Mouse (Mus musculus) small intestine, adult 2 months (tissue): ENCODE measurements at regions not wholly inside any gene's neighbourhood (a gene's known extent, or its start where the extent isn't known, plus 50 kb on each side); places are given as distances from the start of the nearest gene placed in this dataset.

Experiments used
- H3K27ac ChIP-seq: fragments of 200-500 bp; 2 replicates; pipeline ENCODE4 v1.5.1; 2012; ENCODE audit warnings: low read depth, low read length, control low read depth, inconsistent platforms; ENCODE audit not compliant: insufficient read depth
- H3K27me3 ChIP-seq: fragments of 200-500 bp; 2 replicates; pipeline ENCODE4 v1.6.1; 2012; ENCODE audit warnings: mild to moderate bottlenecking, moderate library complexity, low read length, inconsistent platforms; ENCODE audit not compliant: control insufficient read depth, insufficient read depth
- H3K36me3 ChIP-seq: fragments of 200-500 bp; 2 replicates; pipeline ENCODE4 v1.6.1; 2012; ENCODE audit warnings: mild to moderate bottlenecking, low read length, control low read depth, inconsistent platforms; ENCODE audit not compliant: control insufficient read depth, insufficient read depth
- H3K4me1 ChIP-seq: fragments of 200-500 bp; 2 replicates; pipeline ENCODE4 v1.6.1; 2012; ENCODE audit warnings: low read length, inconsistent platforms, mixed read lengths; ENCODE audit not compliant: control insufficient read depth, insufficient read depth, insufficient read length
- H3K4me3 ChIP-seq: fragments of 200-500 bp; 2 replicates; pipeline ENCODE4 v1.5.1; 2012; ENCODE audit warnings: low read depth, mild to moderate bottlenecking, control low read depth, inconsistent platforms, low read length, moderate library complexity
- CTCF ChIP-seq: fragments of 200-500 bp; IDR thresholded peaks from 2 replicates; pipeline ENCODE4 v1.5.1; 2012; ENCODE audit warnings: low read depth, mild to moderate bottlenecking, control low read depth, inconsistent platforms, low read length, moderate library complexity, mixed read lengths; ENCODE audit not compliant: insufficient replicate concordance, insufficient read length; ENCODE audit errors: extremely low read depth
- POLR2A ChIP-seq: fragments of 200-500 bp; IDR thresholded peaks from 2 replicates; pipeline ENCODE4 v1.6.1; 2012; ENCODE audit warnings: low read depth, mild to moderate bottlenecking, control low read depth, inconsistent platforms, low read length, moderate library complexity
- WGBS: fragments of 180-500 bp; shearing (Covaris S2); methylation state at CpG from one replicate; pipeline ENCODE4 v1.1.7; 2018; 5-methylcytosine and 5-hydroxymethylcytosine counted together

- WGBS, result 71% methylated on average over 2 of the region's 2 CpGs
- H3K27ac ChIP-seq, result no peak overlapping the region
- no peaks in the 10 kb centered on the region for H3K27me3 ChIP-seq
- TF ChIP-seq CTCF, result no peak
- TF ChIP-seq POLR2A, result no peak
- no peak overlapping the region for H3K4me3 ChIP-seq
- no peaks in the 10 kb centered on the region for H3K4me1 ChIP-seq
- no peaks in the 10 kb centered on the region for H3K36me3 ChIP-seq
Measured at GRCm38 (mm10) chr2:159646595-159646994, 687.4 kb downstream of the Gm826 start.

- 77% methylated on average over 3 of the region's 3 CpGs for WGBS
- TF ChIP-seq POLR2A (no peak), CTCF (no peak)
Measured at GRCm38 (mm10) chr2:159652243-159652642, 681.7 kb downstream of the Gm826 start.

GRCm38 (mm10) chr2:159676845-159677244, 657.1 kb downstream of the Gm826 start:
- Histone ChIP-seq H3K4me1 (no peaks in the 10 kb centered on the region), H3K27me3 (no peaks in the 10 kb centered on the region), H3K27ac (no peak overlapping the region), H3K4me3 (no peak overlapping the region), H3K36me3 (no peaks in the 10 kb centered on the region)
- TF ChIP-seq POLR2A (no peak), CTCF (no peak)
- 35% methylated on average over 3 of the region's 3 CpGs for WGBS

More at GRCm38 (mm10) chr2:159652243-159652642, 681.7 kb downstream of the Gm826 start:
- Histone ChIP-seq H3K36me3 (no peaks in the 10 kb centered on the region), H3K27ac (no peak overlapping the region), H3K27me3 (no peaks in the 10 kb centered on the region), H3K4me3 (no peak overlapping the region), H3K4me1 (no peaks in the 10 kb centered on the region)

- Histone ChIP-seq H3K4me1 (no peaks in the 10 kb centered on the region), H3K27me3 (no peaks in the 10 kb centered on the region), H3K4me3 (no peak overlapping the region), H3K36me3 (no peaks in the 10 kb centered on the region), H3K27ac (no peak overlapping the region)
- no peak for TF ChIP-seq POLR2A
- no peak for TF ChIP-seq CTCF
- WGBS, result 81% methylated on average over 1 of the region's 1 CpGs
Measured at GRCm38 (mm10) chr2:159680641-159681040, 653.3 kb downstream of the Gm826 start.

GRCm38 (mm10) chr2:159703100-159703499, 630.9 kb downstream of the Gm826 start:
- TF ChIP-seq POLR2A (no peak), CTCF (no peak)
- H3K36me3 ChIP-seq, result no peaks in the 10 kb centered on the region
- H3K4me1 ChIP-seq, result no peaks in the 10 kb centered on the region
- no peak overlapping the region for H3K4me3 ChIP-seq
- WGBS, result 65% methylated on average over 3 of the region's 3 CpGs
- H3K27ac ChIP-seq, result no peak overlapping the region
- no peaks in the 10 kb centered on the region for H3K27me3 ChIP-seq

- Histone ChIP-seq H3K4me1 (no peaks in the 10 kb centered on the region), H3K36me3 (no peaks in the 10 kb centered on the region), H3K4me3 (no peak overlapping the region), H3K27me3 (no peaks in the 10 kb centered on the region), H3K27ac (no peak overlapping the region)
- TF ChIP-seq POLR2A (no peak), CTCF (no peak)
- 82% methylated on average over 2 of the region's 2 CpGs for WGBS
Measured at GRCm38 (mm10) chr2:159708141-159708540, 625.8 kb downstream of the Gm826 start.

- 55% methylated on average over 3 of the region's 3 CpGs for WGBS
- Histone ChIP-seq H3K36me3 (no peaks in the 10 kb centered on the region), H3K4me1 (no peaks in the 10 kb centered on the region), H3K4me3 (no peak overlapping the region), H3K27me3 (no peaks in the 10 kb centered on the region), H3K27ac (no peak overlapping the region)
- no peak for TF ChIP-seq CTCF
- no peak for TF ChIP-seq POLR2A
Measured at GRCm38 (mm10) chr2:159714633-159715032, 619.3 kb downstream of the Gm826 start.

GRCm38 (mm10) chr2:159718738-159719137, 615.2 kb downstream of the Gm826 start:
- Histone ChIP-seq H3K4me1 (no peaks in the 10 kb centered on the region), H3K27ac (no peak overlapping the region), H3K4me3 (no peak overlapping the region), H3K36me3 (no peaks in the 10 kb centered on the region), H3K27me3 (no peaks in the 10 kb centered on the region)
- 43% methylated on average over 2 of the region's 2 CpGs for WGBS
- TF ChIP-seq POLR2A (no peak), CTCF (no peak)
